Mouse (Mus musculus): Measurements from ENCODE around the gene Cpne6.

Cpne6 gene

DNA sequence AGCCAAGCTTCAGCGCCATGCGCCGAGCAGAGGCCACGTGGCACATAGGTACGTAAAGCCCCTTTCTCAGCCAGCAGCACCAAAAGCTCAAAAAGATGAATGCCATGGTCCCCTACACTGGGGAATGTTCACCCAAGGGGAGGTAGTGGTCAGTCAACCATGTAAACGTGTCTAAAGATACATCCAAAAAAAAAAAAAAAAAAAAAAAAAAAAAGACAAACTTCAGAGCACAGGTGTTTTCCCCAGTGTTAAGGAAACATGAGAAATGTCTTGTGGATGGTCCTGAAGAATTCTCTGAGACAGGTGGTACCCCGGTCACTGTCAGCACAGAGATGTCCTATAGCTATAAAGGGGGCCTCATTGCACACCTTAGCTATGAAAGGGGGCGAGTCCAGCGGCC, 4.6 kb upstream of the Cpne6 start:
- no peak for DNase-seq

DNA sequence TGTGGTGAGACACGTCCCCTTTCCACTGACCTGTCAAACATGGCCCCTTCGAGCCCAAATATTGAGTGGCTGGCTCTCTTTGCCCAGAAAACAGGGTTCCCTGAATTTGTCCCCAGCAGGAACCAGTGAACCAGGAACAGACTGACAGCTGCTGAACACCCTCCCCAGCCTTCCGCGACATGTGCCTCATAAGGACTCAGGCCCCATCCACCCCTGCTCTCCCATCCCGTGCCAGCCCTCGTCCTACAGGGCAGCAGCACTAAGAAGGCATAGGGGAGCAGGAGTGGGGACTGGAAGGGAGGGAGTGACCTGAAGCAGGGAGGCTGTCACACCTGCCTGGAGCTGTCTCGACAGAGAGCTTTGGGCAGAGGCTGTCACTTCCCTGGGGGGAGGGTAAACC, 2.4 kb upstream of the Cpne6 start:
- no peak for DNase-seq

DNA sequence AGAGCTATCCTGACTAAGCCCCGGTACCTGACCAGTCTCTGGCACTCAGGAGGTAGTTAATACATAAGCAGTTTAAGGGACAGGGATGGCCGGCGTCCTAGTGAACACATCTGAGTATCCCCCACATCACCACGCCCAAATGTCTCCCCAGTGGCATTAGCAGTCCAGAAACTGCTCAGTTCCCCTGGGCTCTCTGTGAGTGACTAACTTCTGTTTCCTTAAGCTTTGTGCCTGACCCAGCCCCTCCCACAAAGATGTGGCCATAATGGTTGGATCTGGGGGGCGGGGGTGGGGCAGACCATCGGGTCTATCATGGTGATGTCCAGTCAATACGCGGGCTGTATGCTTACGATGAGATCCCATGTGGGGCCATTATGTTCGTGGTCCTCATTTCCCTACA, 705 bp upstream of the Cpne6 start:
- DNase-seq, result no peak

DNA sequence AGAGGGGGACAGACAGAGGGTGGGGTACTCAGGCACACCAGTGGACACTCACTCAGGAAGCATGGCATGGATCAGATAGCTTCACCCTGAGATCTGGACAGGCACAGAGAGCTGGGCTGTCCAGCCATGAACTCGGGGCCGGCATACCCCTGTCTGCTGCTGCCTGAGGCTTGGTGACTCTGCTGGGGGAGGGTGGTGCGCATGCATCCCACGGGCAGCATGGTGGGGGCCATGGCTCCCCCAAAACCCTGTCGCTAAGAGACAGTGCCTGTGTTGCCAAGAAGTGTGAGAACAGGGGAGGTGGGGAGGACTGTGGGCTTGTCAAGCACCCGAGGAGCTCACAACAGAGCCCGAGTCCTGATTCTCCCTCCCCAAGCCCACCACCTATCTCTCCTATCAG, 792 bp downstream of the Cpne6 start:
- DNase-seq, result peak; percentile 58

DNA sequence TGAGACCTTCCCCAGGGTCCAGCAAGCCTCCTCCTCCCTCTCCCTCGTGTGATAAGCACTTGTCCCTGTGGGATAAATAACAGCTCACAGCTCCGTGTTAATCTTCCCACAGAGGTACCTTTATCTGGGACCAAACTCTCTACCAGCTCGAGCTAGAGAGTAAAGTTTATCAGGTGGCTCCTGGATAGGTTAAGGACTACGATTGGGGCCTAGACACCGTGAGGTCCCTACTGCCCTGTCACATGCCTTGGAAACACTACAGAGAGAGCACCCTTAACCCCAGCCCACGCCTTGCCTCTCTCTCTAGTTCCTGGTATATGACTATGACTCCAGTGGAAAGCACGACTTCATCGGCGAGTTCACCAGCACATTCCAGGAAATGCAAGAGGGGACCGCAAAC, 3.7 kb downstream of the Cpne6 start:
- no peak for DNase-seq

DNA sequence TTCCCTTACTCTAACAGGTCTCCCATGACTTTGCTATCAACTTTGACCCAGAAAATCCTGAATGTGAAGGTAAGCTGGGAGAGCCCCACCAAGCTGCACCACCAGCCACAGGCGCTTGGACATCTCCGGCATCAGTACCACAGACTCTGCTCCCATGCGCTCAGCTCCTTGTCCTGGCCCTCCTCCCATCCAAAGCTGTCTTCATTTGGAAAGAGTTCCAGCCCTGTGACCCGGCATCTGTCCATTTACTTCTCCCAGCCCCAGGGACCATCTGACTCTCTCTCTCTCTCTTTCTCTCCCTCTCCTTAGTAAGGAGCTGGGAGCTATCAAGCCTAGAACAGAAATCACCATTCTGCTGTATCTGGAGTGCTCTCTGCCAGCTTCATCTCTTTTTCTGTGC, 5.6 kb downstream of the Cpne6 start:
- DNase-seq, result no peak

DNA sequence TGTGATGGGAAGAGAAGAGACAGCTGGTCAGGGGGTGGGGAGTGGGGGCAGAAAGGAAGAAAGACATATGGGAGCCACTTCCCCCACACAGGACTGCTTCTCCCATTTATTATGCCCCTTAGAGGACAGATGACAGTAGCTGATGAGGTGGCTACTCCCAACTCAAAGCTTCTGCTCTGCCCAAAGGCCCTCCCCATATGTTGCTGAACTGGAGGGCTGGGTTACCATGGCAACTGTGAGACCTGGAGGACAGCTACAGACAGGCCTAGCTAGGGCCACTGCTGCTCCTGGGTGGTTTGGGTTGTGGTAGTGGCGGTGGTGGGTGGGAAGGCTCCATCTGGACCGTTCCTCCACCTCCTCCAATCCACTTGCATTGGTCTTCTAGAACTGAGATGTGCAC, 8.7 kb downstream of the Cpne6 start:
- DNase-seq, result peak; percentile 46

DNA sequence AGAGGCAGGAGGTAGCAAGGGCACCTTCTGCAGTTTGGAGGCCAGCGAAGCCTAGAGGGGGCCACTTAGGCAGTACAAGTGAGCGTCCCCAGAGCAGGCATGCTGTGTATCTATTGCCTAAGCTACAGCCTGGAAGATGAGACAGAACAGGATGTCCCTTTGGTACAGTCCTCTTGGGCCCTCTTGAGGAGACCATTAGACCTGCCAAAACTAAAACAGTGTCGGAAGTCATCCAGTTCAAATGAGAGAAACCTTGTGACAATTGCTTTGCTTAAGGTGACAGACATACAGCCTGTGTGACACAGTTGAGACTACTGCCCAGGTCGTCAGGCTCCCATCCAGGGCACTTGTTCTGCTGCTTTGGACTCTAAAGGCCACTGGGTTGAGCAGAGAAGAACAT, 9.4 kb downstream of the Cpne6 start:
- no peak for DNase-seq

DNA sequence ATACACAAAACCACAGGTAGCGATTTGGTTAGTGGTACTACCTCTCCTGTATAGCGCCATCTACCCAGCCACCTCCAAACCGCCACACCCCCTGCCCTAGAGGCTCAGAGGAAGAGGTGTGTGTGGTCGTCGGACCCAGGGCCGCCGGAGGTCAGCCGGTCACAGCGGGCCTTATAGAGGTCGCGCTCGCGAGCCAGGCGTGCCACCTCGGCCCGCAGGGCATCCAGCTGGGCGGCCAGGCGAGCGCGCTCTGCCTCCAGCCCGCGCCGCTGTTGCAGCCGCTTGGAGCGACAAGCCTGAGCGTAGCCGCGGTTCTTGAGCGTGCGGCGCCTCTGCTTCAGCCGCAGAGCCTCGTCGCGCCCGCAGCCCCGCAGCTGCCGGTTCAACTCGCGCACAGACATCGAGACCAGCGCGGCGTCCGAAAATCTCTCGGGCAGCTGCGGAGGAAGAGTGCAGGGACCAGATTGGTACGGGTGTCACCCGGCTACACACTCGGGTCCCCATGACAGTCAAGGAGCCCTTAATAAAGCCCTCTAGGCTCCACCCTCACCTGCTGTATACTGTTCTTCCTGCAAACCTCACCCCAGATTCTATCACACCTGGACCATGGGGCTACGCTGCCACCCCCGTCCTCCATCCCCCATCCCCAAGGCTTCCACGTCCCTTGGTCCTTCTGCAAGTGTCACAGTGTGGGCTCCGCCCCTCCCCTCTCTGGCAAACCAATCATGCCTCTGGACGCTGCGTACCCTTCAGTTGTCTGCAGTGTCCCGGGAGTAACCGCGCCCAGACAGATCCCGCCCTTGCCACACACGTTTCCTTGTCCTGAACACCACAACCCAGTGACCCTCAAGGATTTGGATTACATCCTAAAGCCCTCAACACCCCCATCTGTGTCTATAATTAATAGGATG, 10.5 kb downstream of the Cpne6 start:
- DNase-seq, result peak; percentile 43

DNA sequence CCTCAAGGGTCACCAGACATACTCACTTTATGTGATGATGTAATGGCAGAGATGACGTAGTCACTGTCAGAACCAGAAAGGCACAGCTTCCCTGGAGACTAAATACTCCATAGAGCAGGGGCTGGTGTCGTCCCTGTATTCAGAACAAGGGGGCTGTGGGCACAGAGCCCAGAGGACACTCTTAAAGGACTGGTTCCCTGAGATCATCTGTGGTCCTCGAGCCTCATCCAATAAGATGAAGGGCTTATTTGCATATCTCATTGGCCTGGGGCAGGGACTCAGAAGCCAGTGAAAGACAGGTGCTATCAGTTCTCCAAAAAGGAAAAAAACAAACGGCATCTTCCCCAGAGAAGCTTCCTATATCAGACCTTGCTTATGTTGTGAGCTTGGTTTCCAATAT, 13.8 kb downstream of the Cpne6 start:
- DNase-seq, result no peak

DNA sequence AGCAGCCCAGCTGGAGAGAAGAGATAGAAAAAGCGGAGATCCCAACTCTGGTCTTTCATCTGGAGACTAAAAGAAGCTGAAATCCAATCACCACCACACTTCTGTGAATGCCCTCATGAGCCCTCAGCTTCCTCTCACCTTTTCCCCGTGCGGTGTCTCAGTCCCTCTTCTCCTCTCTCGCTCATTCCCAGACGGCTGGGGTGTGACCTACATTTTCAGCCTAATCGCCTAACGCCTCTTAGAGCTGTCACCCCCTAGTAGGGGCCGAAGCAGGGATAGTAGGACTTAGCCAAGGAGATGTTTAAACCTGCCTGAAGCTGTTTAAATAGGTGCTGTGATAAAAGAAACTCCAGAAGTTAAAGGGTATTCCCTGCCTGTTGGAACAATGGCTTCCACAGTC, 14.5 kb downstream of the Cpne6 start, which contains the start of gene Nrl:
Nrl (minus strand) TSS at position 197 of the 400 bp plus-strand sequence.
- DNase-seq, result no peak

DNA sequence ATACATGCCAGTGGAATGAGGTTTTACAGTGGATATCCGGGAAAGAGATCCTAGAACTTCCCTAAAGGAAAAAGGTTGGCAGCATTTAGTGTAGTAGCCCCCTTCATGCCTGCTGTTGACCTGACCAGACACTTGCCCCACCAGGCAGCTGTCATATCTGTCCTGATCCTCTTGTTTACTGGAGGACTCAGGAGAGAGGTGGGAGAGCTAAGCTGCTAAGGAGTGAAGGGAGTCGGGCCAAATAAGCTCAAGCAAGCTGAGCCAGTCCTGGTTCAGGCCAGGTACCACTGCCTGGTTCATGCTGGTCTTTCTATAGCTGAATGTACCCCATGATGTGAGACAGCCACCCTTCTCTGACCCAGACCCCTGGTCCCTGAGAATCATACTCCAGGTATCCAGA, 16.4 kb downstream of the Cpne6 start:
- DNase-seq, result no peak

DNA sequence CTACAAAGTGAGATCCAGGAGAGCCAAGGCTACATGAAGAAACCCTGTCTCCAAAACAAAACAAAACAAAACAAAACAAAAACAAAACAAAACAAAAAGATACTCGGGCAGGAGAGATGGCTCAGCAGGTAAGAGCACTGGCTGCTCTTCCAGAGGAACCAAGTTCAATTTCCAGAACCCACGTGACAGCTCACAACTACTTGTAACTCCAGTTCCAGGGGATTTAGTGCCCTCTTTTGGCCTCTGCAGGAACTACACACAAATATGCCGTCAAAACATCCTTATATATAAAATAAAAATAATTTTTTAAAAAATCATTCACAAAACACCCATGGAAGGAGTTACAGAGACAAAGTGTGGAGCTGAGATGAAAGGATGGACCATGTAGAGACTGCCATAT, 17.7 kb downstream of the Cpne6 start:
- DNase-seq, result no peak

DNA sequence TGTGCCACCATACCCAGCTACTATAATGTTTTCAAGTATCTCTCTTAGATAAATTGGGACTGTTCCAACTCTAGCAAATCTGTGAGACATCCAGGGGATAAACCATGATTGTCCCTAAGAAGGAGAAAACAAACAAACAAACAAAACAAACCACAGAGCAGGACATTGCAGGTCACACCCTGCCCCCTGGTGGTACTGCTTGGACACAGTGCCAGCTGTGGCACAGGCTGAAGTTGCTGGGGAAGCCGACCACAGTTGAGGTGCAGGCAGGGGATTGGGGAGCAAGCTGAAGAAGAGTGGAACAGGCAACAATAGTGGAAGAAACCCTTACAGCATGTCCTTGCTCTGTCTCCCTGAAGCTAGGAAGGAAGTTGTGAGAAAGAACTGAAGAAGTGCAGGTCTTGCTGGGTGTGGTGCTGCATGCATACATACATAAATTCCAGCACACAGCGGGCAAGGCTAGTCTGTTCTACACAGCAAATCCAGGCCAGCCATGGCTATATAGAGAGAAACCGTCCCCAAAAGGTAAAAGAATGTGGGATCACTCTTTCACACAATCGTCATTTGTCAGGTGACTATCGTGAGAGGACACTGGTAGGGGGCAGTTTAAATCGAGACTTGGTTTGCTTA, 26.0 kb downstream of the Cpne6 start:
- DNase-seq, result peak; percentile 50

DNA sequence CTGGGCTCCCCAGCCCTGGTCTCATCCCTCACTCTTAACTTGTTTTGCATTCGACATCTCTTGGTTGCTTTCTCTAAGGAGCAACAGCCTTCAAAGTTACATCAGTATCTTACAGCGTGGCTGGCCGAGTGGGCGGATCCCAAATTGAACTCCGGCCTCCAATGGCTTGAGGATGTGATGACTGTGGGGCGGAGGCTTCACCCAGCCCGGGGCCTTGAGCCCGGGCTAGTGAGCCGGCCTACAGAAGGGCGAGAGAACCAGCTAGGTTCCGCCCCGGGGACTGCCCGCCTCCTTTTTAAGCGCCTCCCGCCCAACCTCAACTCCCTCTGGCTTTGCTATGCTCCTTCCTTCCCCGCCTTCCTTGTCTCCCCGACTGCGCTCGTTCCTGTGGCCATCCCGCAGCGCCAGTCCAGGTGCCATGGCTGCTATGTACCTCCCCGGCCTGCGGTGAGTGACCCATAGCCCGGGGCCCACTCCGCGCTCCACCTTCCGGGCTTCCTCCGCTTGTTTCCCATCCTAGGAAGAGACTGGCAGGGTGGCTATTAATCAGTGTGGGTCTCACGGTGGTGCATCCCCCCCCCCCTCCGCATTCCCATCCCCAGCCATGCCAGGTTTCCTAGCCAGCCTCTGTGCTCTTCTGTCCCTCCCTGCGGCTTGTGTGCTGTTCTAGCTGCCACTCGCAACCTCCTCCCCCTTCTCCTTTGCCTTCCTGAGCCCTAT, 30.0 kb downstream of the Cpne6 start, which contains the start of gene Pck2:
Pck2 (plus strand) TSS at position 200 of the 720 bp plus-strand sequence.
- DNase-seq, result peak; percentile 69

DNA sequence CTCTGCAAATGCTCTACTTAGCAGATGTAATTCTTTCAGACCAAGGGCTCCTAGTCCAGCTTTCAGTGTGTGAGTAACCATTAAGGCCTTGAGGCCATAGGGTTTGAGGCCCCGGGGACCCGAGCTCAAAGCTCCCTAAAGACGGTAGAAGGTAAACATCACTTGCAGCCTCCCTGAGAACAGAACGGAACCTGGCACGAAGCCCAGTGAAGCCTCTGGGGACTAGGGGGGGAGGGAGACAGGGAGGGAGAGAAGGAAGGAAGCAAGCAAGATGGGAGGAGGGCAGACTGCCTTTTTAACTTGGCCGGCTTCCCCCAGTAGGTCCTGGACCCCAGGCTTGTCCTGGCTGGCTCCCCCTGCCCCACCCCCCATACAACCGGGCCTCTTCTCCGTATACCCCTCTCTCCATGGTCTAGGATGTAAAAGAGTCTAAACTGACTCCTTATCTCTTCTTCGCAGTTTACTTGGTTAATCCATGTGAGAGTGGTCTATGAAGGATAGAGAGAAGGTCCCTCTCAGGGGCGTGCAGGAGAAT, 30.6 kb downstream of the Cpne6 start:
- peak; percentile 83 for DNase-seq

DNA sequence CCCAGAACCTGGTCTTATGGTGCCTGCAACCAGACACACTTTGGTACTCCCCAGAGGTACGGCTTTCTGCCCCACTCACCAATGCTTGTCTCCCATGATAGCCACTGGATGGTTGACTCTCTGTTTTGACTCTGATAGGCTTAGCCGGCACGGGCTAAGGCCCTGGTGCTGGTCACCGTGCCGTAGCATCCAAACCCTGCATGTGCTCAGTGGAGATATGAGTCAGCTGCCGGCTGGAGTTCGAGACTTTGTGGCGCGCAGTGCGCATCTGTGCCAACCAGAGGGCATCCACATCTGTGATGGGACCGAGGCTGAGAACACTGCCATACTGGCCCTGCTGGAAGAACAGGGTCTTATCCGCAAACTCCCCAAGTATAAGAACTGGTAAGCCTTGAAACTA, 32.0 kb downstream of the Cpne6 start:
- DNase-seq, result no peak

DNA sequence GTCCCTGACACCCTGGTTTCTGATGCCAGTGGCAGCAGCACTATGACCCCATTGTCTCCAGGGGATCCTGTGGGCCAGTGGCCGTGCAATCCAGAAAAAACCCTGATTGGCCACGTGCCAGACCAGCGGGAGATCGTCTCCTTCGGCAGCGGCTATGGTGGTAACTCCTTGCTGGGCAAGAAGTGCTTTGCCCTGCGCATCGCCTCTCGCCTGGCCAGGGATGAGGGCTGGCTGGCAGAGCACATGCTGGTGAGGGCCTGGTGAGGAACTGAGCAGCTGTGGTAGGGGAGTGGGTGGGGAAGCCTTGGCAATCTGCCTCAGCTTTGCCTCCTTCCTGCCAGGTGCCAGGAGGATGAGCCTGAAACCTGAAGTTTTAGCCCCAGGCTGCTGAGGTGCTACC, 34.1 kb downstream of the Cpne6 start:
- peak; percentile 25 for DNase-seq

DNA sequence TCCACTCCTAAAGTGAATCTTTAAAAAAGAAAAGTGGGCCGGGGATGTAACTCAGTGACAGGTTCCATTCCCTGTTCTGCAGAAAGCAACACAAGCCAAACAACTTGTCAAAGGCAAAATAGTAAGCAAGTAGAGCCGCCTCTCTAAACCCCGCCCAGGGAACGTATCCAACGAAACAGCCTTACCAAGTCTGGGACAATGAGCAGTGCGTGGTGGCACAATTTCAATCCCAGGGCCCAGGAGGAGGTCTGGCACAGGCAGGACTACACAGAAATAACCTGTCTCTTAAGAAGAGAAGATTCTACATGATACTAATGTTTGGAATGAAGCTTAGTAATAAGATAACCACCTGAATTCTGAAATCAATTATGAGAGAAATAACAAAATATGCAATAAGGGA, 39.9 kb downstream of the Cpne6 start:
- DNase-seq, result no peak

DNA sequence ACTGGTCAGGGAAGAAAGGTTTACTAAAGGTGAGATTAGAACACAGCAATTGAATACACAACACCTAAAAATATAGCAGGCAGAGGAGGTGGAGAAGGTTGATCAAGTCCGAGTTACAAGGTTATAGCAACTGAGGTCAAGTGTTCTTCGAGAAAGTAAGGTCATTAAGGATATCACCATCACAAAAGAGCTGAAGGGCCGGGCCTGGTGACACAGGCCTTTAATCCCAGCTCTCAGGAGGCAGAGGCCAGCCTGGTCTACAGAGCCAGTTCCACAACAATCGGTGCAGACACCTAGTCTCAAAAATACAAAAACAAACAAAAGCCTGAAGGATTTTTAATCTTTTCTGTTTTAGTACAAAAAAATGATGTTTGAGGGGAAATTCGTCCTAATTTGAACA, 41.1 kb downstream of the Cpne6 start:
- DNase-seq, result no peak

DNA sequence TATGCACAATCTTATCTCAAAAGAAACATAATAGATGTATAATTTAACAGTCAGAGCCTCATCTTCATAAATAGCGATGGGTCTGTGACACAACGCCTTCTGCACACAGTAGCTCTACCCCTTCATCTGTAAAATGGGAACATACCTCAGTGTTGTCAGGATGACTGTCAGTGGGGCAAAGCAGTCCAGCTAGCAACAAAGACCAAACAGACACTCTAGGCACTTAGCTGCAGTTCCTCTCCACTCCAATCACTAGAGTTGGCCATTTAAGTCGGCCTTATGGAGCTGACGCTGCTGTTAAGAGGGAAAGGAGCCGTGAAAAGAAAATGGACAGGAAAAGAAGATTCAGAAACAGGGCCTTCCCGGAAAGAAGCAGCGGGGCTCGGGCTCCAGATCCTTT, 41.5 kb downstream of the Cpne6 start:
- DNase-seq, result no peak

DNA sequence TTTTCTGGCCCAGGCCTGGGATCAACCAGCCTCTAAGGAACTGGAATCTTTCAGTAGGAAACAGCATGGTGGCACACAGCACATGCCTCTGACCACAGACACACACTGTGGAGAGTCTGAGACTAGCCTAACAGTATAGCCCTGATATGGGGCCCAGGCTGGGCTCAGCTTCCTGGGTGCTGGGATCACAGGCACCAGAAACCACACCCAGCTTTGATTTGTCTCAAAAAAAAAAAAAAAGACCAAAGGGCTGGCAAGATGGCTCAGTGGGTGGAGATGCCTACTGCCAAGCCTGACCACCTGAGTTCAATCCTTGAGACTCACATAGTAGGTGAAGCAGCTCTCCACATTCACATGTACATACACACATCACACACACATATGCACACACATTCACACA, 44.4 kb downstream of the Cpne6 start:
- no peak for DNase-seq

DNA sequence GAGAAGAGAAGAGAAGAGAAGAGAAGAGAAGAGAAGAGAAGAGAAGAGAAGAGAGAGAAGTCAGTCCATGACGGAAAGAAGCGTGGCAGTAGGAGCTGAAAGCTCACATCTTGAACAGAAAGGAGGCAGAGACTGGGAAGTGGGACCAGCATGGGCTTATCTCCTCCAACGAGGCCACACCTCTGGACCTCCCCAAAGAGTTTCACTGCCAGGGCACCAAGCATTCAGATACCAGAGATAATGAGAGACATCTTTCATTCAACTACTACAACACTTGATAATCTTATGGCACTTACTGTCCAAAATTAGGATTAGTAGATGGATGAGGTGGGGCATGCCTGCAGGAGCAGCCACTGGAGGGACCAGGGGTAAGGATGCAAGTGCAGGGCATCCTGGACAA, 45.5 kb downstream of the Cpne6 start:
- DNase-seq, result no peak

DNA sequence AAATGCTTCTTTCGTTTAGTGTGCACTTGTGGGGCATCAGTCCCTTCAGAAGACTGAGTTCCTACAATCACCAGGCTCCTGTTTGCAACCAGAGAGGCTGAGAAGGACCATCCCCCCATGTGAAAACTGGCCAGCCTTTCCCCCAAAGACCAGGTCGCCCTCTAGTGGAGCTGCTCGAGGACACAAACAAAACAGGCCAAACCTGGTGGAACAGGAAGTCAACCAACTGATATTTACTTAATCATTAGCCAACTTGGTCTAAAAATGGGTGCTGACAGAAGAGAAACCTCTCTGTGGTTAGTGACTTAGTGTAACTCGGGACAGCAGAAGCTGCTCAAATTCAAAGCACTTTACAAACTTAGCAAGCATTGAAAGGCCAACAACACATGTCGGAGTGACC, 46.8 kb downstream of the Cpne6 start:
- peak; percentile 73 for DNase-seq
